Mouse (Mus musculus) thymus, adult 2 months (tissue): ENCODE measurements around the gene Nfs1. TPM values are rescaled to one million over a fixed set of nuclear protein-coding genes. Genes with fewer than 3 reads are reported as not detected.

Experiments used
- DNase-seq: peaks from one replicate; pipeline ENCODE4 v3.0.0; 2021
- H3K27ac ChIP-seq: fragments of 200-500 bp; 2 replicates; pipeline ENCODE4 v1.5.1; 2012; ENCODE audit warnings: low read length, control low read depth; ENCODE audit not compliant: control insufficient read depth, insufficient read depth
- H3K27me3 ChIP-seq: fragments of 200-500 bp; 2 replicates; pipeline ENCODE4 v1.6.1; 2012; ENCODE audit warnings: mild to moderate bottlenecking, low read length, moderate library complexity, mixed read lengths; ENCODE audit not compliant: control insufficient read depth, insufficient read depth
- H3K36me3 ChIP-seq: fragments of 200-500 bp; 2 replicates; pipeline ENCODE4 v1.6.1; 2012; ENCODE audit warnings: mild to moderate bottlenecking, low read length, moderate library complexity; ENCODE audit not compliant: control insufficient read depth, insufficient read depth
- H3K4me1 ChIP-seq: fragments of 200-500 bp; replicated peaks from 2 replicates; pipeline ENCODE4 v1.6.1; 2012; ENCODE audit warnings: low read length; ENCODE audit not compliant: control insufficient read depth, insufficient read depth
- H3K4me3 ChIP-seq: fragments of 200-500 bp; 2 replicates; pipeline ENCODE4 v1.5.1; 2012; ENCODE audit warnings: mild to moderate bottlenecking, low read length, control low read depth, moderate library complexity; ENCODE audit not compliant: control insufficient read depth, insufficient read depth
- CTCF ChIP-seq: fragments of 200-500 bp; IDR thresholded peaks from 2 replicates; pipeline ENCODE4 v1.5.1; 2012; ENCODE audit warnings: mild to moderate bottlenecking, control low read depth, low read length, moderate library complexity, borderline replicate concordance; ENCODE audit not compliant: control insufficient read depth, poor library complexity, insufficient read depth; ENCODE audit errors: extremely low read depth
- POLR2A ChIP-seq: fragments of 200-500 bp; IDR thresholded peaks from 2 replicates; pipeline ENCODE4 v1.6.1; 2012; ENCODE audit warnings: mild to moderate bottlenecking, low read length, control low read depth, moderate library complexity; ENCODE audit not compliant: control insufficient read depth, poor library complexity, insufficient read depth; ENCODE audit errors: extremely low read depth
- WGBS: fragments of 180-500 bp; shearing (Covaris S2); methylation state at CpG from one replicate; pipeline ENCODE4 v1.1.7; 2018; 5-methylcytosine and 5-hydroxymethylcytosine counted together
- polyA plus RNA-seq: library from polyadenylated mRNA; depleted of rRNA; stranded (reverse); fragments of >200 nt; gene quantifications from 2 replicates; pipeline ENCODE4 v1.2.3, GENCODE M21; 2012

Gene Nfs1
- polyA plus RNA-seq, 1 experiment = 53.8 TPM

DNA sequence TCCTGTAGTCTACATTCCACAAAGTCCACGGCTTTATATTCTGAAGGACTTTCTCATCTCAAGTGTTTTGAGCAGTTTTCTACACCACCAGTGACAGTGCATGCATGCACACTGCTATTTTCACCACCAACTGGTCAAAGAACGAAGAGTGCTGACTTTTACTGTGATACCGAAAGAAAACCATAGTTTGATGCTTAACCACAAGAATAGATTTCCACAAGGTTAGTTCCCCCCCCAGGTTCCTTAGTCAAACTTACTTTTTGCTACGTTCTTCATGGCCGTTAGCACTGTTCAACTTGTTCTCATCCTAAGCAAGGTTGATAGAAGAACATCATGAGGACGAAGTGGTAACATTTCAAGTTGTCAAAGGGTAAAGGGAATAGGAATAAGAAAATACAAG lies 33.1 kb upstream of the Nfs1 start:
- Histone ChIP-seq H3K27ac (no peak overlapping the region), H3K36me3 (peaks cover 60% of the 10 kb centered on the region), H3K27me3 (no peaks in the 10 kb centered on the region), H3K4me1 (peaks cover 3% of the 10 kb centered on the region), H3K4me3 (no peak overlapping the region)
- no peak for DNase-seq
- 33% methylated on average over 6 of the region's 6 CpGs for WGBS
- no peak for TF ChIP-seq POLR2A
- no peak for TF ChIP-seq CTCF

GRCm38 (mm10) chr2:156166557-156166956 lies 22.6 kb upstream of the Nfs1 start:
- H3K36me3 ChIP-seq = peaks cover 100% of the 10 kb centered on the region
- no peaks in the 10 kb centered on the region for H3K4me1 ChIP-seq
- H3K4me3 ChIP-seq = no peak overlapping the region
- H3K27me3 ChIP-seq = no peaks in the 10 kb centered on the region
- no peak overlapping the region for H3K27ac ChIP-seq
- DNase-seq = no peak
- no peak for TF ChIP-seq CTCF
- no peak for TF ChIP-seq POLR2A
- WGBS = 97% methylated on average over 5 of the region's 5 CpGs

- Histone ChIP-seq H3K36me3 (peaks cover 100% of the 10 kb centered on the region), H3K27ac (no peak overlapping the region), H3K4me3 (no peak overlapping the region), H3K4me1 (no peaks in the 10 kb centered on the region), H3K27me3 (no peaks in the 10 kb centered on the region)
- no peak for DNase-seq
- TF ChIP-seq CTCF (no peak), POLR2A (no peak)
- 98% methylated on average over 1 of the region's 1 CpGs for WGBS
These were observed 21.5 kb upstream of the Nfs1 start for GRCm38 (mm10) chr2:156165478-156165877.

DNA sequence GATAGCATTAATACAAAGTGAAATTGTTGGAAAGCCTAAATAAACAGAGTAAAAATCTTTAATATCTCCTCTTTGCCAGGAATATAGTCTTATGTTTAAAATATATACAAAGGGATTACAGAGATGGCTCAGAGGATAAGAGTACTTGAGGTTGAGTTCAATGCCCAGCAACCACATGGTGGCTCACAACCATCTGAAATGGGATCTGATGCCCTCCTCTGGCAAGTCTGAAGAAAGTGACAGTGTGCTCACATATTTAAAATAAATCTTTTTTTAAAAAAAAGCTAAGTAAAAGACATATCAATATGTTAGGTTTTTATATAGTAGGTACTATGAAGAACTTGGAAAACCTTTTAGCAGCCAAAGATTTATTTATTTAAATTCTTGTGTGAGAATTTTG lies 7.6 kb upstream of the Nfs1 start:
- TF ChIP-seq CTCF (no peak), POLR2A (no peak)
- Histone ChIP-seq H3K4me3 (no peak overlapping the region), H3K27me3 (no peaks in the 10 kb centered on the region), H3K27ac (no peak overlapping the region), H3K36me3 (peaks cover 99% of the 10 kb centered on the region), H3K4me1 (no peaks in the 10 kb centered on the region)
- no peak for DNase-seq

GRCm38 (mm10) chr2:156147316-156147915 lies 3.4 kb upstream of the Nfs1 start:
- DNase-seq = no peak

GRCm38 (mm10) chr2:156146272-156146989 lies 2.4 kb upstream of the Nfs1 start:
- 65% methylated on average over 5 of the region's 5 CpGs for WGBS
- TF ChIP-seq POLR2A = no peak
- TF ChIP-seq CTCF = no peak
- H3K27me3 ChIP-seq = no peaks in the 10 kb centered on the region
- H3K27ac ChIP-seq = no peak overlapping the region
- H3K4me3 ChIP-seq = no peak overlapping the region
- no peak for DNase-seq
- H3K36me3 ChIP-seq = peaks cover 51% of the 10 kb centered on the region
- H3K4me1 ChIP-seq = peaks cover 3% of the 10 kb centered on the region

More at GRCm38 (mm10) chr2:156147316-156147915, 3.4 kb upstream of the Nfs1 start:
- WGBS = 96% methylated on average over 3 of the region's 3 CpGs
- Histone ChIP-seq H3K4me1 (peaks cover 3% of the 10 kb centered on the region), H3K4me3 (no peak overlapping the region), H3K27me3 (no peaks in the 10 kb centered on the region), H3K36me3 (peaks cover 60% of the 10 kb centered on the region), H3K27ac (no peak overlapping the region)
- TF ChIP-seq CTCF (no peak), POLR2A (no peak)
